Mouse (Mus musculus) CH12.LX (cell line): Measurements from ENCODE around the gene Lad1. TPM values are rescaled to one million over a fixed set of nuclear protein-coding genes. Genes with fewer than 3 reads are reported as not detected.

Experiments used
- DNase-seq: peaks from one replicate; pipeline ENCODE4 v3.0.0-alpha.2; 2013; ENCODE audit errors: extremely low read depth
- H3K27ac ChIP-seq: 2 replicates; pipeline ENCODE4 v1.5.1; 2012; ENCODE audit warnings: low read depth, mild to moderate bottlenecking, control low read depth, moderate library complexity; ENCODE audit not compliant: insufficient read depth
- H3K27me3 ChIP-seq: replicated peaks from 2 replicates; pipeline ENCODE3; 2012; ENCODE audit warnings: inconsistent platforms
- H3K36me3 ChIP-seq, 2 experiments: replicated peaks in 1 of 2; 2 replicates each; pipeline versions ENCODE3 to v1.6.1; 2012; ENCODE audit warnings: inconsistent platforms in 1 of 2, low read length in 1 of 2, mild to moderate bottlenecking in 1 of 2, mixed read lengths in 1 of 2, moderate library complexity in 1 of 2; ENCODE audit not compliant: control insufficient read depth in 1 of 2, insufficient read depth in 1 of 2
- H3K4me1 ChIP-seq, 2 experiments: 2 replicates each; pipeline ENCODE4 v1.6.1; 2012; ENCODE audit warnings: inconsistent platforms in 1 of 2, moderate library complexity in 1 of 2; ENCODE audit not compliant: insufficient read depth in 2 of 2, control insufficient read depth in 1 of 2
- H3K4me2 ChIP-seq: 2 replicates; pipeline ENCODE4 v1.6.1; 2012; ENCODE audit warnings: low read depth, mild to moderate bottlenecking, control low read depth; ENCODE audit not compliant: poor library complexity, insufficient read depth, severe bottlenecking
- H3K4me3 ChIP-seq, 3 experiments: fragments of 150-350 bp in 1 of 3; sonication (generic) in 1 of 3; replicated peaks in 1 of 3; 2 replicates each; pipeline versions ENCODE3 to v1.5.1; 2011 to 2012; ENCODE audit warnings: low read depth in 2 of 3, low read length in 2 of 3, mild to moderate bottlenecking in 2 of 3, moderate library complexity in 2 of 3, control low read depth in 1 of 3, improper control_type of control experiment in 1 of 3, inconsistent platforms in 1 of 3, mixed read lengths in 1 of 3; ENCODE audit not compliant: poor library complexity in 1 of 3
- H3K79me2 ChIP-seq: replicated peaks from 2 replicates; pipeline ENCODE4 v1.6.1; 2012; ENCODE audit warnings: mild to moderate bottlenecking, moderate library complexity; ENCODE audit not compliant: control insufficient read depth, poor library complexity, insufficient read depth, severe bottlenecking; ENCODE audit errors: extremely low read depth
- H3K9ac ChIP-seq: 2 replicates; pipeline ENCODE4 v1.6.1; 2012; ENCODE audit warnings: low read depth, mild to moderate bottlenecking, control low read depth, moderate library complexity; ENCODE audit not compliant: insufficient read depth
- H3K9me3 ChIP-seq: replicated peaks from 2 replicates; pipeline ENCODE3; 2012; ENCODE audit warnings: low read length, inconsistent platforms, mixed read lengths
- BHLHE40 ChIP-seq: IDR thresholded peaks from 2 replicates; pipeline ENCODE4 v1.6.1; 2011; ENCODE audit warnings: mild to moderate bottlenecking, low read depth, low read length, improper control_type of control experiment
- CTCF ChIP-seq, 2 experiments: IDR thresholded peaks in 1 of 2; conservative IDR thresholded peaks in 1 of 2; 2 replicates each; pipeline ENCODE4 v1.5.1; 2011 to 2012; ENCODE audit warnings: low read depth in 2 of 2, low read length in 2 of 2, improper control_type of control experiment in 1 of 2, inconsistent platforms in 1 of 2, mild to moderate bottlenecking in 1 of 2, moderate library complexity in 1 of 2
- ELF1 ChIP-seq: IDR thresholded peaks from 2 replicates; pipeline ENCODE4 v1.6.1; 2014; ENCODE audit warnings: low read depth, mild to moderate bottlenecking, inconsistent platforms, low read length, improper control_type of control experiment
- GABPA ChIP-seq: IDR thresholded peaks from 2 replicates; pipeline ENCODE4 v1.6.1; 2012; ENCODE audit warnings: low read depth, low read length, improper control_type of control experiment, inconsistent platforms; ENCODE audit not compliant: insufficient replicate concordance
- HCFC1 ChIP-seq: IDR thresholded peaks from 2 replicates; pipeline ENCODE4 v1.6.1; 2012; ENCODE audit warnings: low read depth, mild to moderate bottlenecking, inconsistent platforms, low read length, improper control_type of control experiment
- JUND ChIP-seq: conservative IDR thresholded peaks from 2 replicates; pipeline ENCODE4 v1.6.1; 2011; ENCODE audit warnings: low read depth, low read length, improper control_type of control experiment
- MAFK ChIP-seq: IDR thresholded peaks from 2 replicates; pipeline ENCODE4 v1.6.1; 2011; ENCODE audit warnings: low read length, improper control_type of control experiment; ENCODE audit not compliant: insufficient replicate concordance
- MAX ChIP-seq: IDR thresholded peaks from 2 replicates; pipeline ENCODE4 v1.6.1; 2011; ENCODE audit warnings: low read length, improper control_type of control experiment
- NRF1 ChIP-seq: IDR thresholded peaks from 2 replicates; pipeline ENCODE4 v1.6.1; 2014; ENCODE audit warnings: low read depth, mild to moderate bottlenecking, inconsistent platforms, low read length, improper control_type of control experiment, moderate library complexity
- POLR2AphosphoS2 ChIP-seq: IDR thresholded peaks from 2 replicates; pipeline ENCODE4 v1.6.1; 2011; ENCODE audit warnings: low read depth, low read length, improper control_type of control experiment
- RAD21 ChIP-seq: IDR thresholded peaks from 2 replicates; pipeline ENCODE4 v1.6.1; 2011; ENCODE audit warnings: low read depth, mild to moderate bottlenecking, low read length, improper control_type of control experiment, moderate library complexity
- SMC3 ChIP-seq: IDR thresholded peaks from 2 replicates; pipeline ENCODE4 v1.6.1; 2011; ENCODE audit warnings: low read depth, low read length, improper control_type of control experiment
- UBTF ChIP-seq: IDR thresholded peaks from 2 replicates; pipeline ENCODE4 v1.6.1; 2012; ENCODE audit warnings: low read depth, mild to moderate bottlenecking, inconsistent platforms, low read length, improper control_type of control experiment, moderate library complexity
- ZKSCAN1 ChIP-seq: IDR thresholded peaks from 2 replicates; pipeline ENCODE4 v1.6.1; 2012; ENCODE audit warnings: low read depth, inconsistent platforms, low read length, improper control_type of control experiment, borderline replicate concordance
- ZNF384 ChIP-seq: IDR thresholded peaks from 2 replicates; pipeline ENCODE4 v1.6.1; 2012; ENCODE audit warnings: low read depth, low read length, improper control_type of control experiment, inconsistent platforms
- dilution Hi-C: fragments of 300-500 bp; cut with MboI; formaldehyde crosslinking; loops from 2 replicates; pipeline ENCODE4 v1.14.3; 2020; ENCODE audit warnings: low sequenced_read_pairs; ENCODE audit not compliant: extremely low pct_unique_long_range_greater_than_20kb, extremely low pct_ligation_motif_present
- in situ Hi-C: fragments of 300-500 bp; cut with MboI; formaldehyde crosslinking; loops from 3 replicates; pipeline ENCODE4 v1.14.3; 2019; ENCODE audit warnings: low sequenced_read_pairs, low pct_ligation_motif_present, low pct_unique_long_range_greater_than_20kb, mixed read lengths
- polyA plus RNA-seq: library from polyadenylated mRNA; unstranded; fragments of >175 nt; gene quantifications from 2 replicates; pipeline ENCODE4 v1.2.1, GENCODE M21; 2012; ENCODE audit warnings: low read depth; ENCODE audit not compliant: insufficient read length
- total RNA-seq, 2 experiments: library from RNA; depleted of rRNA; stranded (reverse); fragments of 300-350 nt in 1 of 2; fragments of >200 nt in 1 of 2; gene quantifications; 2 replicates each; pipeline ENCODE4 v1.2.3; 2012 to 2014

Gene Lad1
- total and polyA plus RNA-seq, 3 experiments: 0.17 TPM; not detected in 2

GRCm38 (mm10) chr1:135847611-135848351 lies 29.4 kb downstream of the Lad1 start:
- peaks cover 18 to 48% of the 10 kb centered on the region in 2 experiments for H3K4me1 ChIP-seq
- in situ Hi-C loops: no loop called here

GRCm38 (mm10) chr1:135850722-135851512 lies 32.5 kb downstream of the Lad1 start:
- dilution Hi-C loops: no loop called here
- Histone ChIP-seq H3K36me3 (peaks cover 0 to 35% of the 10 kb centered on the region in 2 experiments), H3K9me3 (no peaks in the 10 kb centered on the region), H3K79me2 (no peaks in the 10 kb centered on the region), H3K9ac (no peak overlapping the region), H3K4me3 (no peak overlapping the region), H3K27me3 (peaks cover 9% of the 10 kb centered on the region), H3K4me2 (no peak overlapping the region), H3K4me1 (peaks cover 2 to 16% of the 10 kb centered on the region in 2 experiments; a peak in 2 of 4 replicates), H3K27ac (no peak overlapping the region)
- TF ChIP-seq SMC3 (peak; percentile 64), ELF1 (no peak), RAD21 (peak; percentile 77), CTCF (conservative IDR thresholded peaks at IDR 0.05 in 1 of 2, IDR thresholded peaks at IDR 0.05 in 1 of 2; ENCODE audit: low read depth in 2 of 2, low read length in 2 of 2) (peak in 1 of 2 experiments; percentile 76; a peak in 2 of 4 replicates)
- peak; percentile 35 for DNase-seq
- in situ Hi-C loops: no loop called here

More at GRCm38 (mm10) chr1:135847611-135848351, 29.4 kb downstream of the Lad1 start:
- H3K9ac ChIP-seq: no peak overlapping the region
- H3K4me2 ChIP-seq: no peak overlapping the region
- peaks cover 0 to 35% of the 10 kb centered on the region in 2 experiments for H3K36me3 ChIP-seq
- dilution Hi-C loops: no loop called here
- H3K4me3 ChIP-seq: no peak overlapping the region
- DNase-seq: no peak
- H3K27me3 ChIP-seq: peaks cover 2% of the 10 kb centered on the region
- TF ChIP-seq ZKSCAN1: no peak
- TF ChIP-seq GABPA: no peak
- no peak for TF ChIP-seq CTCF (conservative IDR thresholded peaks at IDR 0.05 in 1 of 2, IDR thresholded peaks at IDR 0.05 in 1 of 2; ENCODE audit: low read depth in 2 of 2, low read length in 2 of 2)
- no peak for TF ChIP-seq BHLHE40
- no peak for TF ChIP-seq NRF1
- TF ChIP-seq ZNF384: no peak
- TF ChIP-seq MAFK: no peak
- TF ChIP-seq HCFC1: no peak
- no peak for TF ChIP-seq POLR2AphosphoS2
- TF ChIP-seq JUND: no peak
- no peak for TF ChIP-seq UBTF
- no peak for TF ChIP-seq MAX
- no peaks in the 10 kb centered on the region for H3K79me2 ChIP-seq
- no peaks in the 10 kb centered on the region for H3K9me3 ChIP-seq
- no peak overlapping the region for H3K27ac ChIP-seq
